Mouse (Mus musculus): ENCODE results near the gene Zc3h12c. TPM values are rescaled to one million over a fixed set of nuclear protein-coding genes. Genes with fewer than 3 reads are reported as not detected.

Gene Zc3h12c
- 1.6 and 1.7 TPM in 2 replicates for polyA plus RNA-seq (2014; fragmentation: Nextera tagmentation; extraction: Ambion mirVana)

GRCm38 (mm10) chr9:52167863-52168685, at the start of gene Zc3h12c:
TSS of gene Zc3h12c (minus strand) at chr9:52168572.
- Histone ChIP-seq H3K27me3 (replicated peaks; ENCODE audit: control insufficient read depth, insufficient read depth, low read length) (peaks cover 16% of the 10 kb centered on the region), H3K4me1 (replicated peaks; ENCODE audit: control insufficient read depth, insufficient read depth, low read length) (peaks cover 12% of the 10 kb centered on the region), H3K9ac (ENCODE audit: low read depth, low read length) (peak within 1 kb of the TSS; percentile 85), H3K4me3 (ENCODE audit: low read depth, low read length) (peak within 1 kb of the TSS; percentile 79), H3K36me3 (ENCODE audit: control insufficient read depth, insufficient read depth, low read length) (no peaks in the 10 kb centered on the region), H3K9me3 (ENCODE audit: control insufficient read depth, low read length) (no peaks in the 10 kb centered on the region), H3K4me2 (peak within 1 kb of the TSS; percentile 93), H3K27ac (ENCODE audit: low read depth, low read length) (peak within 1 kb of the TSS; percentile 66)
- peak; percentile 77 for ATAC-seq (replicated peaks; ENCODE audit: low FRiP score)
- DNase-seq (ENCODE audit: low spot score), result peak; percentile 82
- whole genome bisulfite sequencing, result 0% methylated on average over 92 of the region's 100 CpGs

DNA sequence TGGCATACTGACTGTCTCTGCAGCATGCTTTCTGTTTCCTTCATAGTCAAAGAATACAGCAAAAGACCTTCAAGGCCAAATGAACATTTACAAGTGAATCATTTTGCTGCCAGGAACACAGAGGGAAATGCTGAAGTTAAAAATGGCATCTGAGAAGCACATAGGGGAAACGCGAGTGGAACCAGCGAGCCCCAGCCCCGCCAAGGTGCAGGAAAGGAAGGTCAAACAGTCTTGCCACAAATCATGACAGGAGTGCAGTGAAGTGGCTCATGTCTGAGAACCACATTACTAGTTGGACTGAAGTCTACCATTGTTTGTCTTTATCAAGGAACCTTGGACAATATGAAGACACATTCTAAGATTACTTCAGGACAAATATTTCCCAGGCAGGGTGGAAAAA, 49.3 kb upstream of the Zc3h12c start:
- no peaks in the 10 kb centered on the region for H3K27me3 ChIP-seq (replicated peaks; ENCODE audit: control insufficient read depth, insufficient read depth, low read length)
- H3K9ac ChIP-seq (ENCODE audit: low read depth, low read length), result no peak overlapping the region
- no peak overlapping the region for H3K4me3 ChIP-seq (ENCODE audit: low read depth, low read length)
- no peak overlapping the region for H3K4me2 ChIP-seq
- 36% methylated on average over 4 of the region's 4 CpGs for WGBS
- H3K27ac ChIP-seq (ENCODE audit: low read depth, low read length), result no peak overlapping the region
- no peaks in the 10 kb centered on the region for H3K9me3 ChIP-seq (ENCODE audit: control insufficient read depth, low read length)
- no peak for ATAC-seq (replicated peaks; ENCODE audit: low FRiP score)
- no peaks in the 10 kb centered on the region for H3K36me3 ChIP-seq (ENCODE audit: control insufficient read depth, insufficient read depth, low read length)
- no peaks in the 10 kb centered on the region for H3K4me1 ChIP-seq (replicated peaks; ENCODE audit: control insufficient read depth, insufficient read depth, low read length)
- no peak for DNase-seq (ENCODE audit: low spot score)

GRCm38 (mm10) chr9:52215291-52215690, 46.9 kb upstream of the Zc3h12c start:
- ATAC-seq (replicated peaks; ENCODE audit: low FRiP score) (no peak), DNase-seq (ENCODE audit: low spot score) (no peak)
- no peaks in the 10 kb centered on the region for H3K4me1 ChIP-seq (replicated peaks; ENCODE audit: control insufficient read depth, insufficient read depth, low read length)
- H3K9me3 ChIP-seq (ENCODE audit: control insufficient read depth, low read length), result no peaks in the 10 kb centered on the region
- no peak overlapping the region for H3K4me3 ChIP-seq (ENCODE audit: low read depth, low read length)
- H3K27ac ChIP-seq (ENCODE audit: low read depth, low read length), result no peak overlapping the region
- no peak overlapping the region for H3K4me2 ChIP-seq
- no peaks in the 10 kb centered on the region for H3K36me3 ChIP-seq (ENCODE audit: control insufficient read depth, insufficient read depth, low read length)
- WGBS, result 87% methylated on average over 3 of the region's 3 CpGs
- no peaks in the 10 kb centered on the region for H3K27me3 ChIP-seq (replicated peaks; ENCODE audit: control insufficient read depth, insufficient read depth, low read length)
- H3K9ac ChIP-seq (ENCODE audit: low read depth, low read length), result no peak overlapping the region

DNA sequence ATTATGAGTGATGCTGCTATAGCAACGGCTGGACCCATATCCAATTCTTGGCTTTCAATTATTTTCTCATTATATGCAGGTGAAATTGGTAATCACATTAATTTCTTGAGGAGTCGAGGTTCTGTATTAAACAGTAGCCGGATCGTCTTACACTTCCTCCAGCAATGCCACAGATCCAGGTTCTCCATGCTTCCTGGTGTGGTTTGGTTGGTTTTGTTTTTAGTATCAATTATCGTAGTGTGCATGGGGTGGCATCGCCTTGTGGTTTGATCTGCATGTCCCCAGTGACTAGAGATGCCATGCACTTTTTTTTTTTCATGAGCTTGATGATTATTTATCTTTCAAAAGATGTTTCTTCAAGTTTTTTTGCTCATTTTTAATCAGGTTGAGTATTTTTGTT, 44.0 kb upstream of the Zc3h12c start:
- no peak overlapping the region for H3K4me2 ChIP-seq
- H3K4me3 ChIP-seq (ENCODE audit: low read depth, low read length), result no peak overlapping the region
- ATAC-seq (replicated peaks; ENCODE audit: low FRiP score) (no peak), DNase-seq (ENCODE audit: low spot score) (no peak)
- H3K4me1 ChIP-seq (replicated peaks; ENCODE audit: control insufficient read depth, insufficient read depth, low read length), result no peaks in the 10 kb centered on the region
- no peaks in the 10 kb centered on the region for H3K27me3 ChIP-seq (replicated peaks; ENCODE audit: control insufficient read depth, insufficient read depth, low read length)
- H3K27ac ChIP-seq (ENCODE audit: low read depth, low read length), result no peak overlapping the region
- H3K9ac ChIP-seq (ENCODE audit: low read depth, low read length), result no peak overlapping the region
- H3K9me3 ChIP-seq (ENCODE audit: control insufficient read depth, low read length), result no peaks in the 10 kb centered on the region
- H3K36me3 ChIP-seq (ENCODE audit: control insufficient read depth, insufficient read depth, low read length), result no peaks in the 10 kb centered on the region
- WGBS, result 84% methylated on average over 6 of the region's 6 CpGs

- WGBS, result 76% methylated on average over 3 of the region's 3 CpGs
- no peak overlapping the region for H3K9ac ChIP-seq (ENCODE audit: low read depth, low read length)
- no peak for DNase-seq (ENCODE audit: low spot score)
Observed at GRCm38 (mm10) chr9:52208510-52209030, 40.2 kb upstream of the Zc3h12c start.

DNA sequence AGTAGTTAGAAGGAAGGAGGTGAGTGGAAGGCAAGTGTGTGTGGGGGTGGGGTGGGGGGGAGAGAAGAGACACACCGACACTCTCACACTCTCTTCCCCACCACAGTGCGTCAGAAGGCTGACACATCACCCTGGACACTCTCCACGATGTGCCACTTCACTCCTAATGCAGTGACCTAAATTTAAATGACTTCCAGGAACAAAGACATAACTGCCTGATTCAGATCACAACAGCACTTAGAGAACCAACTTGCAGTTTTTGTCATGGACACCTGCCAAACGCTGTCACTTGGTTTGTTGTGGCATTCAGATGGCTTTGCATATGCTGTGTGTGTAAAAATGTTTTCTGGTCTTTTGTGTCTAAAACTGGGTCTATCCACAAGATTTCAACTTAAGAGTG, 34.8 kb upstream of the Zc3h12c start:
- Histone ChIP-seq H3K27me3 (replicated peaks; ENCODE audit: control insufficient read depth, insufficient read depth, low read length) (no peaks in the 10 kb centered on the region), H3K9ac (ENCODE audit: low read depth, low read length) (no peak overlapping the region), H3K9me3 (ENCODE audit: control insufficient read depth, low read length) (no peaks in the 10 kb centered on the region), H3K4me2 (no peak overlapping the region), H3K27ac (ENCODE audit: low read depth, low read length) (no peak overlapping the region), H3K4me1 (replicated peaks; ENCODE audit: control insufficient read depth, insufficient read depth, low read length) (no peaks in the 10 kb centered on the region), H3K4me3 (ENCODE audit: low read depth, low read length) (no peak overlapping the region), H3K36me3 (ENCODE audit: control insufficient read depth, insufficient read depth, low read length) (no peaks in the 10 kb centered on the region)
- no peak for ATAC-seq (replicated peaks; ENCODE audit: low FRiP score)
- DNase-seq (ENCODE audit: low spot score), result no peak
- WGBS, result 79% methylated on average over 4 of the region's 4 CpGs

More at GRCm38 (mm10) chr9:52208510-52209030, 40.2 kb upstream of the Zc3h12c start:
- Histone ChIP-seq H3K27me3 (replicated peaks; ENCODE audit: control insufficient read depth, insufficient read depth, low read length) (no peaks in the 10 kb centered on the region), H3K27ac (ENCODE audit: low read depth, low read length) (no peak overlapping the region), H3K4me3 (ENCODE audit: low read depth, low read length) (no peak overlapping the region), H3K9me3 (ENCODE audit: control insufficient read depth, low read length) (no peaks in the 10 kb centered on the region), H3K36me3 (ENCODE audit: control insufficient read depth, insufficient read depth, low read length) (no peaks in the 10 kb centered on the region), H3K4me1 (replicated peaks; ENCODE audit: control insufficient read depth, insufficient read depth, low read length) (no peaks in the 10 kb centered on the region), H3K4me2 (no peak overlapping the region)
- ATAC-seq (replicated peaks; ENCODE audit: low FRiP score), result no peak

DNA sequence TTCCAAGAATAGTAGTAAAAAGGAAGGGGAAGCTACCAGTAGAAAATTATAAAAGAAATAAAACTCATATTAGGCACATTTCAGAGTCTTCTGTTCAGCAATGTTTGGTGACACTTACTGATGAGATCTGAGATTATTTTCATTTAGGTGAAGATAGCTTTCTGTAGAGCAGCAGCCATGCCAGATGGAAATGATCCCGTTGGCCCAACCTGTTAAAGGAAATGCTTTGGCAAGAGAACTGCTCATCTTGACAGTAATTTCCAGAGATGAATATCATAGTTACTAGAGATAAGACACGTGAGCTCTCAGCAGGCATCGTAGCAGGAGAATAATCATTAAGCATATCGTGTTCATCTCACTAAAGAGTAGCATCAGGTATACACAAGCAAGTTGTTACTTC, 31.9 kb upstream of the Zc3h12c start:
- 75% methylated on average over 4 of the region's 4 CpGs for WGBS
- ATAC-seq (replicated peaks; ENCODE audit: low FRiP score) (no peak), DNase-seq (ENCODE audit: low spot score) (no peak)
- Histone ChIP-seq H3K27ac (ENCODE audit: low read depth, low read length) (no peak overlapping the region), H3K4me2 (no peak overlapping the region), H3K36me3 (ENCODE audit: control insufficient read depth, insufficient read depth, low read length) (no peaks in the 10 kb centered on the region), H3K27me3 (replicated peaks; ENCODE audit: control insufficient read depth, insufficient read depth, low read length) (no peaks in the 10 kb centered on the region), H3K4me1 (replicated peaks; ENCODE audit: control insufficient read depth, insufficient read depth, low read length) (no peaks in the 10 kb centered on the region), H3K9me3 (ENCODE audit: control insufficient read depth, low read length) (no peaks in the 10 kb centered on the region), H3K4me3 (ENCODE audit: low read depth, low read length) (no peak overlapping the region), H3K9ac (ENCODE audit: low read depth, low read length) (no peak overlapping the region)

DNA sequence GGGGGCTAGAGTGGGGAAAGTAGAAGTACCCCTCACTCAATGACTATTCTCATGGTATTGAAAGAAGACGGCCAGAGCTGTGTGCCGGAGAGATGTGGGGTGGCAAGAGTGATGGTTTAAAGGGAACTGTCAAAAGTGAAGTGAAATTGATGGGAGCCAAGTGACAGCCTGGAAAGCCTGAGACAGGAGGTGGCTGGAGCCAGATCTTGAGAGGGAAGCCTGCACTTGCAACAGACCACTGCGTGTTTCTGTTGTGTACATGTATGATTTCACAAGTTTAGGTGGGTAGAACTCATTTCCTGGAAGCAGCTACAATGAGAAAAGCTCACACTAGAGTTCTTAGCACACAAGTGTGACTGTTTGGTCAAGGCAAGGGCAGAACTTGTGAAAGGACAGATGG, 27.5 kb upstream of the Zc3h12c start:
- Histone ChIP-seq H3K4me2 (no peak overlapping the region), H3K36me3 (ENCODE audit: control insufficient read depth, insufficient read depth, low read length) (no peaks in the 10 kb centered on the region), H3K4me1 (replicated peaks; ENCODE audit: control insufficient read depth, insufficient read depth, low read length) (no peaks in the 10 kb centered on the region), H3K27ac (ENCODE audit: low read depth, low read length) (no peak overlapping the region), H3K27me3 (replicated peaks; ENCODE audit: control insufficient read depth, insufficient read depth, low read length) (no peaks in the 10 kb centered on the region), H3K9me3 (ENCODE audit: control insufficient read depth, low read length) (no peaks in the 10 kb centered on the region), H3K9ac (ENCODE audit: low read depth, low read length) (no peak overlapping the region), H3K4me3 (ENCODE audit: low read depth, low read length) (no peak overlapping the region)
- WGBS, result 85% methylated on average over 3 of the region's 3 CpGs
- DNase-seq (ENCODE audit: low spot score) (no peak), ATAC-seq (replicated peaks; ENCODE audit: low FRiP score) (no peak)

DNA sequence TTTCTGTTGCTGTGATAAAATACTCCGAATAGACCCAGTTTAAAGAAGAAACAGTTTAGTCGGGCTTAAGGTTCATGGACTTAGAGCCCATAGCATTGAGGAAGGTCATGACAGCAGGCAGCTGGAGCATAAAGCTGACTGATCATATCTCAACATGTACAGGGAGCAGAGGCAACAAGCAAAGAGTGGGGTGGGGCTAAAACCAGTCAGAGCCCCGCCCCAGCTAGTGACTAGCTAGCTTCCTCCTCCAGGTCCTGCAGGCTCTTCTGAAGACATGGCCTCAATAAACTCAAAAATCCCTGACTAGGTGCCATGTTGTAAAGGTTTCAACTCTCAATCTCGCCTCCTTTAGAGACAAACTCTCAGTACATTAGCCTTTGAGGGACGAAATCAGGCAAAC, 25.5 kb upstream of the Zc3h12c start:
- DNase-seq (ENCODE audit: low spot score) (no peak), ATAC-seq (replicated peaks; ENCODE audit: low FRiP score) (peak; percentile 83)
- Histone ChIP-seq H3K4me3 (ENCODE audit: low read depth, low read length) (no peak overlapping the region), H3K27me3 (replicated peaks; ENCODE audit: control insufficient read depth, insufficient read depth, low read length) (no peaks in the 10 kb centered on the region), H3K36me3 (ENCODE audit: control insufficient read depth, insufficient read depth, low read length) (no peaks in the 10 kb centered on the region), H3K9me3 (ENCODE audit: control insufficient read depth, low read length) (no peaks in the 10 kb centered on the region), H3K4me2 (no peak overlapping the region), H3K27ac (ENCODE audit: low read depth, low read length) (no peak overlapping the region), H3K9ac (ENCODE audit: low read depth, low read length) (no peak overlapping the region), H3K4me1 (replicated peaks; ENCODE audit: control insufficient read depth, insufficient read depth, low read length) (no peaks in the 10 kb centered on the region)
- 75% methylated on average over 5 of the region's 5 CpGs for WGBS
